In genomic region chr11:116494474-116495174, GRCm38 (mm10) we compare ENCODE assay signal across 8 mouse cellular contexts. TPM values are rescaled to one million over a fixed set of nuclear protein-coding genes. Genes with fewer than 3 reads are reported as not detected.
DNase-seq lines count a peak whose midpoint lies in the region; ATAC-seq lines count a peak whose summit lies in the region.

No protein-coding gene starts in this region.

- H3K4me1 ChIP-seq in hindbrain, embryonic 12.5 days: peaks cover 14% of the 10 kb centered on the region

- peak; percentile 36 for DNase-seq in gastrocnemius, adult 18-20 months (ENCODE audit: low spot score)
- DNase-seq in gastrocnemius, adult 8-10 months (ENCODE audit: low spot score in 2 of 2): no peak
- DNase-seq in left cerebral cortex, postnatal 14 days (ENCODE audit: low spot score in 2 of 2): peak; percentile 67 to 89
- peak; percentile 48 for DNase-seq in ovary, postnatal 10 days (ENCODE audit: low spot score)
- no peak for DNase-seq in spleen, postnatal 4 days (ENCODE audit: low spot score in 2 of 2)

- peak; percentile 42 for ATAC-seq in frontal cortex, adult (ENCODE audit: low TSS enrichment)
- no peak for ATAC-seq in hindbrain, embryonic 12.5 days (ENCODE audit: low FRiP score)
- no peak for ATAC-seq in granulocyte monocyte progenitor cell, adult 5-6 weeks (replicated peaks; ENCODE audit: poor library complexity, severe bottlenecking)

- peak overlapping the region; percentile 52 for H3K27ac ChIP-seq in hindbrain, embryonic 12.5 days

- no peaks in the 10 kb centered on the region for H3K36me3 ChIP-seq in hindbrain, embryonic 12.5 days

- H3K4me2 ChIP-seq in hindbrain, embryonic 12.5 days (replicated peaks): no peak overlapping the region

- intact Hi-C loops in left cerebral cortex, postnatal 14 days (cut with DNase I): loop anchor here (5.0 kb wide), 1 partner anchor 38 kb away; the partner anchor contains the start of gene Sphk1

- H3K9me3 ChIP-seq in hindbrain, embryonic 12.5 days (replicated peaks): no peaks in the 10 kb centered on the region

- 54% methylated on average over 13 of the region's 13 CpGs for WGBS in hindbrain, embryonic 12.5 days

- H3K27me3 ChIP-seq in hindbrain, embryonic 12.5 days: no peaks in the 10 kb centered on the region

- no peak overlapping the region for H3K9ac ChIP-seq in hindbrain, embryonic 12.5 days

- no peak overlapping the region for H3K4me3 ChIP-seq in hindbrain, embryonic 12.5 days

RNA-seq across cellular contexts. Expression of gene Prpsap1, which starts 0.6 kb away (rescaled TPM):
- total RNA-seq in gastrocnemius, adult 18-20 months (2021): 10 to 100 TPM; 12.3 to 12.5 TPM
- total RNA-seq in gastrocnemius, adult 8-10 months (2022): 10 to 100 TPM; 10.4 to 12.7 (median 11.5) TPM
- 164 and 179 TPM in 2 replicates for polyA plus RNA-seq in hindbrain, embryonic 12.5 days (2016; fragmentation: Nextera tagmentation; extraction: Ambion mirVana)
- total RNA-seq in left cerebral cortex, postnatal 14 days (2021): 10 to 100 TPM; 70.6 to 82.9 TPM
- total RNA-seq in granulocyte monocyte progenitor cell, adult 5-6 weeks (2014; fragmentation: Nextera tagmentation): 79.6 and 83.4 TPM in 2 replicates
- 26.0 and 53.2 TPM in 2 replicates for total RNA-seq in granulocyte monocyte progenitor cell, adult 5-6 weeks (2017)

RNA-seq across cellular contexts. Expression of gene Qrich2, which starts 28.6 kb away (rescaled TPM):
- not detected for total RNA-seq in gastrocnemius, adult 18-20 months (2021)
- total RNA-seq in gastrocnemius, adult 8-10 months (2022): not detected
- 0.18 and 0.39 TPM in 2 replicates for polyA plus RNA-seq in hindbrain, embryonic 12.5 days (2016; fragmentation: Nextera tagmentation; extraction: Ambion mirVana)
- not detected for total RNA-seq in left cerebral cortex, postnatal 14 days (2021)
- total RNA-seq in granulocyte monocyte progenitor cell, adult 5-6 weeks (2014; fragmentation: Nextera tagmentation): not detected in 2 replicates
- total RNA-seq in granulocyte monocyte progenitor cell, adult 5-6 weeks (2017): not detected in 2 replicates

RNA-seq across cellular contexts. Expression of gene Sphk1, which starts 36.1 kb away (rescaled TPM):
- total RNA-seq in gastrocnemius, adult 18-20 months (2021): under 1 TPM; 0.80 to 0.88 TPM
- under 1 TPM; 0.15 to 0.75 (median 0.51) TPM for total RNA-seq in gastrocnemius, adult 8-10 months (2022)
- 8.9 and 10.2 TPM in 2 replicates for polyA plus RNA-seq in hindbrain, embryonic 12.5 days (2016; fragmentation: Nextera tagmentation; extraction: Ambion mirVana)
- 1 to 10 TPM; 4.7 to 5.9 TPM for total RNA-seq in left cerebral cortex, postnatal 14 days (2021)
- not detected in 2 replicates for total RNA-seq in granulocyte monocyte progenitor cell, adult 5-6 weeks (2014; fragmentation: Nextera tagmentation)
- total RNA-seq in granulocyte monocyte progenitor cell, adult 5-6 weeks (2017): not detected in 2 replicates

Comparison
In these comparisons a context has a peak if more than half of its experiments do, and no peak if none do; other contexts are left out.
1. DNase-seq: peak in gastrocnemius, adult 18-20 months (single experiment), left cerebral cortex, postnatal 14 days (2 of 2) and ovary, postnatal 10 days (single experiment); none in gastrocnemius, adult 8-10 months (0 of 2) and spleen, postnatal 4 days (0 of 2).